14 mouse cellular contexts compared by ENCODE assay signal in the genomic region with DNA sequence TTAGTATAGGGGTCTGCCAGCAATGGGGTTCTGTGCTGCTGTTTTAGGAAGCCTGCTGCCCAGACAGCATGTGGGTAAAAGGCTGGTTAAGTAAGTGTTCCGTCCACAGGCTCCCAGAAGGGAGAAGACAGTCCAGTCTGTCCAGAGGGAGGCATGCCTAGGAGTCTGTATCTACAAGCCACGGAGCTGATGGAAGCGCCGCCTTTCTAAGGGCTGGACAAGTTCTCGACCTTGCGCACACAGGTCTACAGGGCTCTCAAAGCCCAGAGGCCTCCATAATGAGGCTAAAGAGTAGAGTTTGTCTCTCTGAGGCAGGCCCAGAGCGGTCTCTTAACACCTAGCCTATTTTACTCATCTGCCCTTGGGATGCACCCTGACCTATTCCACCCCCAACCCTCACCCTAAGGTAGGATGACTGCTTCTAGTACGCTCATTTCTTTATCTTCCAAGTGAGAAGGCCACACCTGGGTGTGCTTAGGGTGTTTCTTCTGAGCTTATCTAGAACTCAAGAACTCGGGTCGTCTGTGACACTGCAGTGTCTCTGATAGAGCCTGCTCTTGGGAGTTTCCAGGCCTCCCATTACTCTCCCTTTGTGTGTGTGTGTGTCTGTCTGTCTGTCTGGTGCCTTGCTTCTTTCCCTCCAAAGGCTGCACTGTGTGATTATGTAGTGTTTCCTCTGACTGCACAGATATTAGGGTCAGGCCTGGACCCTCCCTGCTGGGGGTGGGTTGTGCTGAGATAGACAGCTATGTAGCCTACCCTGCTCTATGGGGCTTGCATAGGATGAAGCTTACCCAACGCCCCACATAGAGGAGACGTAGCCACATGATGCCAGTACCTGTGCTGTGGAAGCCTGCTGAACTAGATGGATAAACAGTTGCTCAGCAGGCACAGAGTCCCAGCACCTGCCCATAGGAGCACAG. TPM values are rescaled to one million over a fixed set of nuclear protein-coding genes. Genes with fewer than 3 reads are reported as not detected.
DNase-seq lines count a peak whose midpoint lies in the region; ATAC-seq and TF ChIP-seq lines count a peak whose summit lies in the region.
"Had no signal": no experiment of that assay in that cellular context is flagged by ENCODE, and none has a peak within 500 bp of the region (broad histone marks: within the 10 kb centered on the region; RNA-seq: fewer than 3 reads in every experiment).

No protein-coding gene starts in this region.

- WGBS in midbrain, embryonic 11.5 days: 96% methylated on average over 12 of the region's 12 CpGs
- WGBS in midbrain, embryonic 15.5 days: 94% methylated on average over 12 of the region's 12 CpGs
- 24% methylated on average over 12 of the region's 12 CpGs for WGBS in liver, embryonic 12.5 days (ENCODE audit: insufficient replicate concordance)
- 82% methylated on average over 12 of the region's 12 CpGs for WGBS in stomach, postnatal 0 days
- 97% methylated on average over 12 of the region's 12 CpGs for WGBS in forebrain, embryonic 16.5 days

- H3K9me3 ChIP-seq in midbrain, embryonic 11.5 days (ENCODE audit: control insufficient read depth, low read length): no peaks in the 10 kb centered on the region
- no peaks in the 10 kb centered on the region for H3K9me3 ChIP-seq in midbrain, embryonic 15.5 days
- H3K9me3 ChIP-seq in liver, embryonic 12.5 days (replicated peaks): no peaks in the 10 kb centered on the region
- no peaks in the 10 kb centered on the region for H3K9me3 ChIP-seq in stomach, postnatal 0 days (ENCODE audit: control insufficient read depth, low read length)
- no peaks in the 10 kb centered on the region for H3K9me3 ChIP-seq in forebrain, embryonic 16.5 days (ENCODE audit: control insufficient read depth, low read length)
- H3K9me3 ChIP-seq: forebrain, embryonic 15.5 days; midbrain, embryonic 12.5 days had no signal

- H3K36me3 ChIP-seq in midbrain, embryonic 11.5 days (ENCODE audit: control insufficient read depth, insufficient read depth, low read length): no peaks in the 10 kb centered on the region
- H3K36me3 ChIP-seq in midbrain, embryonic 15.5 days (replicated peaks): no peaks in the 10 kb centered on the region
- H3K36me3 ChIP-seq in liver, embryonic 12.5 days: peaks cover 81% of the 10 kb centered on the region
- H3K36me3 ChIP-seq in stomach, postnatal 0 days (ENCODE audit: control insufficient read depth, insufficient read depth, low read length): no peaks in the 10 kb centered on the region
- H3K36me3 ChIP-seq in forebrain, embryonic 16.5 days (ENCODE audit: control insufficient read depth, insufficient read depth): no peaks in the 10 kb centered on the region
- H3K36me3 ChIP-seq: forebrain, embryonic 15.5 days had no signal

- 0 out of 2 replicates have a peak, but pooled peaks have one; percentile 24 for ATAC-seq in midbrain, embryonic 11.5 days (ENCODE audit: low FRiP score)
- no peak for ATAC-seq in midbrain, embryonic 15.5 days (replicated peaks)
- ATAC-seq in liver, embryonic 12.5 days: peak; percentile 95
- ATAC-seq in stomach, postnatal 0 days (ENCODE audit: low FRiP score, low TSS enrichment): peak; percentile 64
- ATAC-seq in forebrain, embryonic 16.5 days: no peak
- ATAC-seq: forebrain, embryonic 15.5 days; hindbrain, embryonic 16.5 days had no signal

- no peak overlapping the region for H3K4me2 ChIP-seq in midbrain, embryonic 11.5 days
- H3K4me2 ChIP-seq in midbrain, embryonic 15.5 days: no peak overlapping the region
- peak overlapping the region; percentile 84 for H3K4me2 ChIP-seq in liver, embryonic 12.5 days
- no peak overlapping the region for H3K4me2 ChIP-seq in stomach, postnatal 0 days (replicated peaks; ENCODE audit: low read depth)
- H3K4me2 ChIP-seq in forebrain, embryonic 16.5 days (ENCODE audit: low read length): no peak overlapping the region
- H3K4me2 ChIP-seq: forebrain, embryonic 15.5 days; midbrain, embryonic 12.5 days had no signal

- no peaks in the 10 kb centered on the region for H3K27me3 ChIP-seq in midbrain, embryonic 11.5 days (ENCODE audit: control insufficient read depth, insufficient read depth, low read length)
- no peaks in the 10 kb centered on the region for H3K27me3 ChIP-seq in midbrain, embryonic 15.5 days (replicated peaks)
- H3K27me3 ChIP-seq in liver, embryonic 12.5 days (replicated peaks): no peaks in the 10 kb centered on the region
- H3K27me3 ChIP-seq in stomach, postnatal 0 days (ENCODE audit: control insufficient read depth, insufficient read depth, low read length): no peaks in the 10 kb centered on the region
- no peaks in the 10 kb centered on the region for H3K27me3 ChIP-seq in forebrain, embryonic 16.5 days (replicated peaks; ENCODE audit: control insufficient read depth, insufficient read depth, low read length)
- H3K27me3 ChIP-seq: forebrain, embryonic 15.5 days; midbrain, embryonic 12.5 days had no signal

- DNase-seq in embryo, embryonic 10 days (ENCODE audit: low spot score): peak; percentile 17
- DNase-seq in embryo, embryonic 11 days: no peak
- DNase-seq in midbrain, embryonic 11.5 days (ENCODE audit: low spot score, missing footprints): peak; percentile 61
- DNase-seq in stomach, postnatal 0 days (ENCODE audit: low spot score): no peak
- no peak for DNase-seq in kidney, adult 9 months
- DNase-seq: adrenal gland, postnatal 36 days; right cerebral cortex, postnatal 25 days had no signal

- no peak overlapping the region for H3K4me3 ChIP-seq in midbrain, embryonic 11.5 days (ENCODE audit: low read depth, low read length)
- H3K4me3 ChIP-seq in midbrain, embryonic 15.5 days: no peak overlapping the region
- H3K4me3 ChIP-seq in liver, embryonic 12.5 days: peak overlapping the region; percentile 35
- no peak overlapping the region for H3K4me3 ChIP-seq in stomach, postnatal 0 days (ENCODE audit: low read depth, low read length)
- no peak overlapping the region for H3K4me3 ChIP-seq in forebrain, embryonic 16.5 days (replicated peaks; ENCODE audit: low read length)
- H3K4me3 ChIP-seq: forebrain, embryonic 15.5 days; layer of hippocampus, adult 2 months; midbrain, embryonic 12.5 days had no signal

- TF ChIP-seq EP300 in stomach, postnatal 0 days (optimal IDR thresholded peaks at IDR 0.05): no peak

- no peak overlapping the region; the same call in 1 of the 2 replicates for H3K27ac ChIP-seq in midbrain, embryonic 11.5 days (ENCODE audit: low read depth, low read length)
- H3K27ac ChIP-seq in midbrain, embryonic 15.5 days: no peak overlapping the region
- H3K27ac ChIP-seq in liver, embryonic 12.5 days: peak overlapping the region; percentile 98
- no peak overlapping the region for H3K27ac ChIP-seq in stomach, postnatal 0 days (replicated peaks)
- no peak overlapping the region for H3K27ac ChIP-seq in forebrain, embryonic 16.5 days (ENCODE audit: low read length)
- H3K27ac ChIP-seq: forebrain, embryonic 15.5 days; layer of hippocampus, adult 2 months; midbrain, embryonic 12.5 days had no signal

- H3K4me1 ChIP-seq in midbrain, embryonic 11.5 days (ENCODE audit: control insufficient read depth, insufficient read depth, low read length): no peaks in the 10 kb centered on the region
- H3K4me1 ChIP-seq in midbrain, embryonic 15.5 days: peaks cover 3% of the 10 kb centered on the region
- H3K4me1 ChIP-seq in liver, embryonic 12.5 days: peaks cover 99% of the 10 kb centered on the region
- H3K4me1 ChIP-seq in stomach, postnatal 0 days (replicated peaks; ENCODE audit: control insufficient read depth, insufficient read depth): no peaks in the 10 kb centered on the region
- peaks cover 4% of the 10 kb centered on the region; the same call in 1 of the 2 replicates for H3K4me1 ChIP-seq in forebrain, embryonic 16.5 days (replicated peaks; ENCODE audit: control insufficient read depth, insufficient read depth, low read length)

- no peak for TF ChIP-seq CTCF in stomach, postnatal 0 days (IDR thresholded peaks at IDR 0.05; ENCODE audit: low read depth)

- H3K9ac ChIP-seq in midbrain, embryonic 11.5 days (ENCODE audit: low read length): no peak overlapping the region
- no peak overlapping the region for H3K9ac ChIP-seq in midbrain, embryonic 15.5 days
- peak overlapping the region; percentile 98 for H3K9ac ChIP-seq in liver, embryonic 12.5 days
- no peak overlapping the region for H3K9ac ChIP-seq in stomach, postnatal 0 days (ENCODE audit: low read length)
- no peak overlapping the region for H3K9ac ChIP-seq in forebrain, embryonic 16.5 days (replicated peaks; ENCODE audit: low read depth, low read length)
- H3K9ac ChIP-seq: forebrain, embryonic 15.5 days; midbrain, embryonic 12.5 days had no signal

RNA-seq across cellular contexts. Expression of a gene that starts 8.3 kb away (rescaled TPM):
- polyA plus RNA-seq in midbrain, embryonic 11.5 days (2014; fragmentation: Nextera tagmentation; extraction: Ambion mirVana): 52.0 and 53.5 TPM in 2 replicates
- 64.4 and 66.7 TPM in 2 replicates for polyA plus RNA-seq in midbrain, embryonic 15.5 days (2015; fragmentation: Nextera tagmentation; extraction: Ambion mirVana)
- 108 and 113 TPM in 2 replicates for polyA plus RNA-seq in liver, embryonic 12.5 days (2016; fragmentation: Nextera tagmentation; extraction: Ambion mirVana)
- 8.5 and 8.6 TPM in 2 replicates for polyA plus RNA-seq in stomach, postnatal 0 days (2015; fragmentation: Nextera tagmentation; extraction: Ambion mirVana)
- 62.3 and 64.7 TPM in 2 replicates for polyA plus RNA-seq in forebrain, embryonic 16.5 days (2015; fragmentation: Nextera tagmentation; extraction: Ambion mirVana)

Comparison
In these comparisons a context has a peak if more than half of its experiments do, and no peak if none do; other contexts are left out.
1. DNase-seq: peak in embryo, embryonic 10 days (single experiment) and midbrain, embryonic 11.5 days (single experiment); none in embryo, embryonic 11 days (single experiment), stomach, postnatal 0 days (single experiment) and kidney, adult 9 months (single experiment).
2. ATAC-seq: peak in midbrain, embryonic 11.5 days (single experiment), liver, embryonic 12.5 days (single experiment) and stomach, postnatal 0 days (single experiment); none in midbrain, embryonic 15.5 days (single experiment) and forebrain, embryonic 16.5 days (single experiment).